Mouse (Mus musculus): ENCODE data around the gene Ctdnep1.
A peak's percentile ranks its signal among the peaks of the same experiment; 100 is the strongest.

The Ctdnep1 gene

GRCm38 (mm10) chr11:69981141-69981762, at the start of gene Ctdnep1:
Gene Ctdnep1 (plus strand): TSS chr11:69981156.
- no peak for DNase-seq (ENCODE audit: low read depth, low spot score)

DNA sequence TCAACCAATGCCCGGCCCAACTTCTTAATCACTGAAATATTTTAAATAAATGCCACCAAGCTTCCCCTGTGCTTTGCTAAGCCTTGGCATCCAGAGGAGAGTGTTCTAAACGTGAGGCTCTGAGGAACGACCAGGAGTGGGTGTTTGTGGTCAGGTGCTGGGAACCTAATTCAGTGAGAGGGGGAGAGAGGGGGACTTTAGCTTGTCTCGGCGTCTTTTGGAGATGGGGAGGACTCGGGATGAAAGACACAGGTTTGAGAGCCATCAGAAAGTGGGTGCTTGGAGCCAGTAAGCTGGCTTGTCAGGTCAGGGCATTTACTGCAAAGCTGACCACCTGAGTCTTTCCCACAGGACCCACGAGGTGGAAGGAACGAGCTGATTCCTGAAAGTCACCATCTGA, 49.2 kb upstream of the Ctdnep1 start:
- DNase-seq (ENCODE audit: low read depth, low spot score) = no peak

DNA sequence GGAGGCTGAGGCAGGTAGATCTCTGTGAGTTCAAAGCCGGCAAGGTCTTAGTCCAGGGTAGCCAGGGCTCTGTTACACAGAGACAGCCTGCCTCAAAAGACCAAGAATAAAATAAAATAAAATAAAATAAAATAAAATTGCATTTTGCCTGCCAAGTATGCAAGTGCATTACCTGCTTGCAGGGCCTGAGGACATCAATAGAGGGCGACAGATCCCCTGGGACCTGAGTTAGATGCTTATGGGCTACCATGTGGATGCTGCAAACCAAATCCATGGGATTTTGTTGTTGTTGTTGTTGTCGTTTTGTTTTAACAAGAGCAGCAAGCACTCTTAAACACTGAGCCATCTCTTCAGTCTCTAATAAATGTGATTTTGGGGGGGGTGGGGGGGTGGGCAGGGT, 48.7 kb upstream of the Ctdnep1 start:
- peak; percentile 47 for DNase-seq (ENCODE audit: low read depth, low spot score)

DNA sequence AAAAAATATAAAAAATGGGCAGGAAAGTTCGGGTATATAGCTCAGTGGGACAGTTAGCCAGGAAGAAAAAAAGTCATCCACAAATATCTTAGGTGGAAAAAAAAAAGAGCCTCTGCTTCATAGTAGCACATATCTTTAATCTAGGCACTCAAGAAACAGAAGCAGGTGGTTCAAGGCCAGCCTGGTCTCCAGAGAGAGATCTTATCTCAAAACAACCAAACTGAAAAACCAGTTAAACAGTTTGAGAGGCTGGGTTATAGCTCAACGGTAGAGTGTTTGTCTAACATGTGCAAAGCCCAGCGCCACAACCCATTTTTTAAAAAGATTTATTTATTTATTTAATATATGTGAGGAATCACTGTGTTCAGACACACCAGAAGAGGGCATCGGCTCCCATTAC, 47.9 kb upstream of the Ctdnep1 start:
- DNase-seq (ENCODE audit: low read depth, low spot score) = no peak

DNA sequence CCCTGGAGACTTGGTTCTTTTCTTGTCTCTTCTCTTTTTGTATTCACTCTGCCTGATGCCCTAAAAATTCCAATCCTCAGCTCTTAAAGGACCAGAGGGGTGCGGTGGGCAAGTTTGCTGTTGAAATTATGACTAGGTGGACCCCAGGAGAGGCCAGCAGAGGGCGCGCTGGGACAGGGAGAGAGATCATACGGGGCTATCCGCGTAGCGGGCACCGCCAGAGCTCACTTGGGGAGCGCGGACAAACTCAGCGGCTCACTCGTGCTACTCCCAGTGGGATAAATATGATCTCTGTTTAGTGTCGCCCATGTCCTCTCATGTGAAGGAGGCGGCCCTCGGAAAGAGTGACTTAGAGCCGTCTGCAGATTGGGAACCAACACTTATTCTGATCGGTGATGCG, 46.8 kb upstream of the Ctdnep1 start:
- DNase-seq (ENCODE audit: low read depth, low spot score) = peak; percentile 87

DNA sequence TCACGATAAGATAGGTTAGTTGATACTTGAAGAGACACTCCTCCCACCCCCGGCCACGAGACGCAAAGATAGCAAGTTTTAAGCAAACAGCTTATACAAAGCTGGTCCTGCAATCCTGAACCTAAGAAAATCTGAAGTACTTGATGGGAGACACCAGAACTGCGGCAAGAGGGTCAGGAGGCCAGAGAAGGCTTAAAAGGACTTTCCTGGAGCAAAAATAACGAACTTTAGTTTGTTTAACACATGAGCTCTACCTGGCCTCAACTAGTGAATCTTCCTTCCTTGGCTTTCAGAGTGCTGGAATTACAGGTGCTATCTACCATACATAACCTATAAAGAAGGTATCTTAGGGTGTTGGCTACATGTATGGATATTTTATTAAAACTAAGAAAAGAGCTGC, 46.3 kb upstream of the Ctdnep1 start:
- DNase-seq (ENCODE audit: low read depth, low spot score) = no peak

DNA sequence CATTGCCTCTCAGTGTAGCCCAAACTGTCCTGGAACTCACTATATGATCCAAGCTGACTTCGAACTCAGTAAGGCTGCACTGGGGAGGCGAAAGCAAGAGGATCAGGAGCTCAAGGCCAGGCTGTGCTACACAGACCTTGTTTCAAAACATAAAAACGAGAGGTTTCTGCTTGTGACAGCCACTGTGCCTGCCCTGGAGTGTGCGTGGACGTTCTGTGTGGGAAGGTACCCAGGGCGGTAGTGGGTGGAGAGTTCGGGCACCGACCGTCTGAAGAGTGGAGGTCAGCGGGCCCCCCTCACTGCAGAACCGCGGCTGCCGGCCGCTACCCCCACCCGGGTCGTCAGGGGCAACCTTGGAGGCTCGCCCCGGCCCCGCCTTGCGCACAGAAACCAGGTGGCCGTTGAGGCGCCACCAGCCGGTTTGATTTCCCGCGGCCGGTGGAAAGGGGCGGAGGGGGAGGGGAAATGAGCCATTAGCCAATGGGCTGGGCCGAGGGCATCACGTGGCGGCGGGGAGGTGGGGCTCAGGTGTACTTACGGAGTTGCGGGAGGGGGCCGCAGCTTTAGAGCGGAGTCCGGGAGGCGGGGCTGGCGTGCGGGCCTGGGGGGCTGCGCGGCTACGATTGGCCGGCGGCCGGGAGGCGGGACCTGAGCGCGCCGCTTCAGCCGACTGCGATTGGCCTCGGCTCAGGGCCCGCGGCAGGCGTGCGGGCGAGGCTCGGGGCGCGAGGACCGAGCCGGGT, 45.6 kb upstream of the Ctdnep1 start, which contains the start of gene Ybx2:
Gene Ybx2, plus strand, starts transcription at position 660 of the 743 bp plus-strand sequence.
- DNase-seq (ENCODE audit: low read depth, low spot score) = peak; percentile 97

DNA sequence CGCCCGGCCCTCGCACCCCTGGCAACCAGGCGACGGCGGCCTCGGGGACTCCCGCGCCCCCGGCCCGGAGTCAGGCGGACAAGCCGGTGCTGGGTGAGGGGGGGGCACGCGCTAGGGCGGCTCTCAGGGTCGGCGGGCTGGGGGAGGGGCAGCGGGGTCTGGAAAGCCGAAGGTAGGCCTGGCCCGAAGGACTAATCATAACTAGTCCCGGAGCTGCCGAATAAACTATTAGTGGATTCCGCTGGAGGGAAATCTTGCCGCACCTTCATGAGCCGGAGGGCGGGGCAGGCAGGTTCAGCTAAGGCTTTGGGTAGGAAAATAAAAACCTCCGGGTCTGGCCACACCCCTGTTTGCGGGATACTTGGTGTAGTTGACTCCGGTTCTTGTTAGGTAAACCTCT, 44.8 kb upstream of the Ctdnep1 start:
- peak; percentile 72 for DNase-seq (ENCODE audit: low read depth, low spot score)

GRCm38 (mm10) chr11:69936714-69937347, 44.1 kb upstream of the Ctdnep1 start:
- DNase-seq (ENCODE audit: low read depth, low spot score) = no peak

GRCm38 (mm10) chr11:69937385-69937784, 43.6 kb upstream of the Ctdnep1 start:
- no peak for DNase-seq (ENCODE audit: low read depth, low spot score)

- no peak for DNase-seq (ENCODE audit: low read depth, low spot score)
Observed at GRCm38 (mm10) chr11:69937834-69938233, 43.1 kb upstream of the Ctdnep1 start.

GRCm38 (mm10) chr11:69938401-69938979, 42.5 kb upstream of the Ctdnep1 start:
- peak; percentile 30 for DNase-seq (ENCODE audit: low read depth, low spot score)

GRCm38 (mm10) chr11:69939181-69939580, 41.8 kb upstream of the Ctdnep1 start:
- DNase-seq (ENCODE audit: low read depth, low spot score) = no peak

GRCm38 (mm10) chr11:69939731-69940130, 41.2 kb upstream of the Ctdnep1 start:
- no peak for DNase-seq (ENCODE audit: low read depth, low spot score)

GRCm38 (mm10) chr11:69940962-69941361, 40.0 kb upstream of the Ctdnep1 start:
- DNase-seq (ENCODE audit: low read depth, low spot score) = no peak

GRCm38 (mm10) chr11:69945216-69945615, 35.7 kb upstream of the Ctdnep1 start:
- DNase-seq (ENCODE audit: low read depth, low spot score) = no peak

DNA sequence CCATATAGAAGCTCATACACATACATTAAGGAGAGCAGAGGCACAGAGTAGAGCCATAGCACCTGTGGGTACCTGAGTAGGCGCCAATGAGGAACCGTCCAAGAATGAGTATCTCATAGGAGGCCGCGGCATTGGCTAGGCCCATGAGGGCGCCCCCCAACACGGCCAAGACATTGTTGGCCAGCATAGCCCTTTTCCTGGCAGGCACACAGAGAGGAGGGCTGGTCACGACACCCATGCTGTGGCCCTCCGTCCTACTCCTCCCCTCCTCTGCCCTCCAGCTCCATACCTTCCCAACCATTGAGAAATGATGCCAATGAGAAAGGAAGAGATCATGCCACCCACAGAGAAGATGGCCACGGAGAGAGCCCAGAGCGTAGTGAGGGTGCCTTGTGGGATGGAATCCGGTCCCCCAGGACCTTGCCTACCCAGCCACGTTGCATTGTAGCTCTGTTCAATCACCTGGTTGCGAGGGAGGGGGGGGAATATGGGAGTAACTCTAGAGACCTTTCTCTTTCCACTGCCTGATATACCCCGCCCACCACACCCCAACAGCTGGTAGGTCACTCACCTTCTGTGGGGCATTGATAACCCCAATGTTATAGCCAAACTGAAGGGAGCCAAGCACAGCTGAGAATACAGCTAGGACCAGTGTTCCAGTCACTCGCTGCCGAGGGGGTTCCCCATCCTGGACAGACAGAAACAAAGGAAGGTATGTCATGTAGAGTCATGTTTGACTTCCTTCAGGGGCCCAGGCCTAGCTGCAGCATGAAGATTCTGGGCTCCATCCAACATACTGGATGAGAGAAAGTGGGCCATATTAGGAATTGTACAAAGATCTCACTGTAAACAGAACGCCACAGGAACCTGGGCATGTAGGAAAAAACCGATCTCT, 34.7 kb upstream of the Ctdnep1 start:
- DNase-seq (ENCODE audit: low read depth, low spot score) = no peak

- DNase-seq (ENCODE audit: low read depth, low spot score) = peak; percentile 67
Observed at GRCm38 (mm10) chr11:69947337-69948065, 33.5 kb upstream of the Ctdnep1 start.

GRCm38 (mm10) chr11:69948066-69948762, 32.7 kb upstream of the Ctdnep1 start, which contains the start of gene Slc2a4:
Gene Slc2a4 (minus strand): TSS chr11:69948188.
- peak; percentile 97 for DNase-seq (ENCODE audit: low read depth, low spot score)

DNA sequence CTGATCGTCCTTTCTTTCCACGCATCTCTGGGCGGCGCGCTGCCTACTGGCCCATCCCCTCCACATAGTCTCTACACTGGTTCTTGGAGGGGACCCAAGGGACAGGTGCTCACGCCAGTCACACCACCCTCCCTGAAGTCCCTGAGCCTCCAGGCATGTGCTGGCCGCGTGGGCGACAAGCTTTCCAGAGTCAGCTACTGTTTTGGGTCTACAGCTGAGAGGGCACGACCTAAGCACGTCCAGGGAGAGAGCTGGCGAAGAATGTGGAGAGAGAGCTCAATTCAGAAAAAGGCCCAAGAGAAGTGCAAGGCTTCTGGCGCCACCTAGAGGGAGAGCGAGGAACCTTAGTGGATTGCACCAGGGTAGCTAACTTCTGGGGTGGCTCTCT, 32.2 kb upstream of the Ctdnep1 start:
- peak; percentile 91 for DNase-seq (ENCODE audit: low read depth, low spot score)

Measured in R1 (cell line).